Mouse (Mus musculus) lung, adult 2 months (tissue): ENCODE data around the gene Zc3h12b. TPM values are rescaled to one million over a fixed set of nuclear protein-coding genes. Genes with fewer than 3 reads are reported as not detected.
"Not testable (repeated sequence)": the region's sequence is repeated elsewhere in the genome, so short reads cannot be mapped to it uniquely, and the experiment has no call there.

ENCODE experiments used
- DNase-seq: peaks from one replicate; pipeline ENCODE4 v3.0.0; 2022
- H3K4me1 ChIP-seq: fragments of 200-500 bp; 2 replicates; pipeline ENCODE4 v1.6.1; 2011; ENCODE audit warnings: low read length; ENCODE audit not compliant: control insufficient read depth, insufficient read depth
- H3K4me3 ChIP-seq: fragments of 200-500 bp; replicated peaks from 2 replicates; pipeline ENCODE3; 2011; ENCODE audit warnings: low read depth, mild to moderate bottlenecking, control low read depth, low read length; ENCODE audit errors: extremely low read depth
- CTCF ChIP-seq: fragments of 200-500 bp; IDR thresholded peaks from 2 replicates; pipeline ENCODE4 v1.5.1; 2011; ENCODE audit warnings: mild to moderate bottlenecking, low read length, control low read depth; ENCODE audit not compliant: insufficient read depth
- POLR2A ChIP-seq: fragments of 200-500 bp; IDR thresholded peaks from 2 replicates; pipeline ENCODE4 v1.6.1; 2011; ENCODE audit warnings: low read depth, mild to moderate bottlenecking, control low read depth, low read length, borderline replicate concordance; ENCODE audit errors: extremely low read depth
- WGBS: fragments of 180-500 bp; shearing (Covaris S2); methylation state at CpG from one replicate; pipeline ENCODE4 v1.1.7; 2018; 5-methylcytosine and 5-hydroxymethylcytosine counted together
- polyA plus RNA-seq: library from polyadenylated mRNA; depleted of rRNA; stranded (reverse); fragments of >200 nt; gene quantifications from 2 replicates; pipeline ENCODE4 v1.2.3, GENCODE M21; 2012

Zc3h12b gene
- polyA plus RNA-seq, 1 experiment, result 0.60 TPM

GRCm38 (mm10) chrX:95945496-95945895 lies 234.0 kb downstream of the Zc3h12b start:
- 80% methylated on average over 2 of the region's 2 CpGs for WGBS
- no peaks in the 10 kb centered on the region for H3K4me1 ChIP-seq
- TF ChIP-seq POLR2A, result no peak
- TF ChIP-seq CTCF, result no peak
- no peak overlapping the region for H3K4me3 ChIP-seq
- DNase-seq, result no peak

GRCm38 (mm10) chrX:95948135-95948534 lies 236.7 kb downstream of the Zc3h12b start:
- Histone ChIP-seq H3K4me1 (no peaks in the 10 kb centered on the region), H3K4me3 (no peak overlapping the region)
- TF ChIP-seq CTCF (no peak), POLR2A (no peak)
- no peak for DNase-seq
- WGBS, result 80% methylated on average over 4 of the region's 4 CpGs

- no peak overlapping the region for H3K4me3 ChIP-seq
- 48% methylated on average over 3 of the region's 3 CpGs for WGBS
- no peak for DNase-seq
- no peaks in the 10 kb centered on the region for H3K4me1 ChIP-seq
- TF ChIP-seq CTCF (no peak), POLR2A (no peak)
Measured at GRCm38 (mm10) chrX:95950776-95951175, 239.3 kb downstream of the Zc3h12b start.

- H3K4me3 ChIP-seq, result peak within 1 kb of the TSS; percentile 99
- peak; percentile 81 for DNase-seq
- H3K4me1 ChIP-seq, result no peaks in the 10 kb centered on the region
- TF ChIP-seq POLR2A (peak; percentile 95; the same call in 1 of the 2 replicates), CTCF (no peak)
- WGBS, result 31% methylated on average over 42 of the region's 42 CpGs
Measured at GRCm38 (mm10) chrX:95956497-95957293, 245.2 kb downstream of the Zc3h12b start, which contains the start of gene Las1l. TSS of gene Las1l (minus strand) at chrX:95956962.

- not testable (repeated sequence) for H3K4me1 ChIP-seq, DNase-seq
- WGBS, result 50% methylated on average over 11 of the region's 11 CpGs
- peak overlapping the region; percentile 46 for H3K4me3 ChIP-seq
Measured at GRCm38 (mm10) chrX:95957461-95957860, 246.0 kb downstream of the Zc3h12b start.

- Histone ChIP-seq H3K4me1 (no peaks in the 10 kb centered on the region), H3K4me3 (no peak overlapping the region)
- TF ChIP-seq CTCF, result no peak
- no peak for TF ChIP-seq POLR2A
- DNase-seq, result no peak
- 49% methylated on average over 2 of the region's 2 CpGs for WGBS
Measured at GRCm38 (mm10) chrX:95963366-95963765, 251.9 kb downstream of the Zc3h12b start.

- DNase-seq, result no peak
- no peak overlapping the region for H3K4me3 ChIP-seq
- TF ChIP-seq POLR2A (no peak), CTCF (no peak)
- H3K4me1 ChIP-seq, result no peaks in the 10 kb centered on the region
- WGBS, result 67% methylated on average over 6 of the region's 6 CpGs
Measured at GRCm38 (mm10) chrX:95965036-95965435, 253.6 kb downstream of the Zc3h12b start.

GRCm38 (mm10) chrX:95967847-95968593 lies 256.5 kb downstream of the Zc3h12b start:
- no peaks in the 10 kb centered on the region for H3K4me1 ChIP-seq
- no peak for TF ChIP-seq POLR2A
- no peak for TF ChIP-seq CTCF
- DNase-seq, result no peak
- peak overlapping the region; percentile 68 for H3K4me3 ChIP-seq
- WGBS, result 30% methylated on average over 28 of the region's 28 CpGs

GRCm38 (mm10) chrX:95968594-95968965 lies 257.1 kb downstream of the Zc3h12b start:
- WGBS, result 25% methylated on average over 6 of the region's 6 CpGs
- peak; percentile 58 for DNase-seq
- Histone ChIP-seq H3K4me1 (no peaks in the 10 kb centered on the region), H3K4me3 (peak overlapping the region; percentile 68)
- no peak for TF ChIP-seq CTCF
- TF ChIP-seq POLR2A, result no peak

GRCm38 (mm10) chrX:95969116-95969515 lies 257.6 kb downstream of the Zc3h12b start:
- DNase-seq, result no peak
- H3K4me1 ChIP-seq, result no peaks in the 10 kb centered on the region
- TF ChIP-seq CTCF (no peak), POLR2A (no peak)
- no peak overlapping the region for H3K4me3 ChIP-seq
- WGBS, result 56% methylated on average over 6 of the region's 6 CpGs
